Mouse (Mus musculus) spleen, adult 12 weeks (tissue): Measurements from ENCODE around the gene Cdc25b.
A peak's percentile ranks its signal among the peaks of the same experiment; 100 is the strongest.

Experiments used
- DNase-seq: peaks from one replicate; pipeline ENCODE4 v3.0.0; 2022; ENCODE audit warnings: low spot score

Gene Cdc25b

DNA sequence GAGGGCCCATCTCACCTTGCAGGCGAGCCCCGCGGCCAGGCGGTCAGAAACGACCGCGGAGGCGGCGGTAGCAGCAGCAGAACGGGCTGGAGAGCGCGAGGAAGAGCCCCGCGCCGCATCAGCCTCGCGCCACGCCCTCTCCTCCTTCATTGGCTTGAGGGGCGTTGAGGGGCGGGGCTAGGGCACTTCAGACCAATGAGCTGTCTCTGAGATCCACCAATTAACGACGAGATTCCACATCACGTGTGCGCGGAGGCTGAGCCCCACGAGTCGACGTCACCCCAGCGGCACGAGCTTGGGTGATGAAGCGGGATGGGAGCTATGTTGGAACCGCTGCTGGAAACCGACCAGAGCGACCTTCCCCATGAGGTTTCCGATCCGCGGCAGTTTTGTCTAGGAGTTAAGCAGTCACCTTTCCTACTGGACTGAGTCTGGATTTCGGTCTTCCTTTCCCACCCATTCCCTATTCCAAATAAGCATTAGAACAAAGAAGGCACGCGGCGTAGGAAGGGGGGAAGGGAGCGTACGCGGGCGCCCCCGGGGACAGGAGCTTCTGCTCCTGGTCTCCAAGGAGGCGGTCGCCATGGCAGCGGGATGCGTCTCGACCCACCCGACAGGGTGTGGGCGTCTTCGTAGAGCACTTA, 26.7 kb upstream of the Cdc25b start, which contains the start of gene 1700037H04Rik:
1700037H04Rik (minus strand) TSS at position 144 of the 644 bp plus-strand sequence.
- peak; percentile 92 for DNase-seq

DNA sequence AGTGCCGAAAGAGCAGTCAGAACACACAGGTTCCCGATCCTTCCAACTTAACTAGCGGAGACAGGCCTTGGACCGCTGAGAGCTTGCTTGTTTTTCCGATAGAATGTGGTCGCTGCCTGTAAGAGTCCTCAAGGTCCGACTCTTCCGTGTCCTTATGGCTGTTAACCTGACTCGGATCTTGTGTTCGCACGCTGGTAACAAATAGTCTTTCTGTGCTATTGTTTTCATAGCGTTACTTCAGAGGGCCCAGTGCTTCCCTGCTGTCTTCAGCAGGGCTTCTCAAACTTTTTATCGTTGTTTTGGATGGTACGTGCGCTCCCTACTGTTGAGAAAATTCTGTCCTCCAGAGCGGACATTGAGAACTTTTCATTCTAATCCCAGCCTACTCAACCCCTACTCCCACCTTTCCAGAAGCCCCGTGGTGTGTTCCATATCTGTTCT, 26.1 kb upstream of the Cdc25b start:
- no peak for DNase-seq

DNA sequence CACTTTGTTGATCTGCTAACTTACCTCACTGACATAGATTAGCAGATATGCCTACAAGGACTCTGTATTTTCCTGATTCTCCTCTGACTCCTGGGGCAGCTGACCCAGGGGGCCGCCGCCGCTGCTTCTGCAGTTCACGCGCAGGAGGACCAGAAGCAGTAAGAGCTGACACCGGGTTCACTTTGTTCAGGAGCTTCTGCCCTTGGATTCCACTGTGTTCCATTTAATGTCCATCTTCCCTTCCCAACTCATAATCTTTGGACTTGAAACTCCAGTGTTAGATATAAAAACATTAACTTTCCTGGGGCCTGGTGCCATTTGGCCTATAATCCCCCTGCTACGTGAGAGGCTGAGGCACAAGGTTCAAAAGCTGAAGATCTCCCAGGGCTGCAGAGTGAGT, 22.8 kb upstream of the Cdc25b start:
- no peak for DNase-seq

DNA sequence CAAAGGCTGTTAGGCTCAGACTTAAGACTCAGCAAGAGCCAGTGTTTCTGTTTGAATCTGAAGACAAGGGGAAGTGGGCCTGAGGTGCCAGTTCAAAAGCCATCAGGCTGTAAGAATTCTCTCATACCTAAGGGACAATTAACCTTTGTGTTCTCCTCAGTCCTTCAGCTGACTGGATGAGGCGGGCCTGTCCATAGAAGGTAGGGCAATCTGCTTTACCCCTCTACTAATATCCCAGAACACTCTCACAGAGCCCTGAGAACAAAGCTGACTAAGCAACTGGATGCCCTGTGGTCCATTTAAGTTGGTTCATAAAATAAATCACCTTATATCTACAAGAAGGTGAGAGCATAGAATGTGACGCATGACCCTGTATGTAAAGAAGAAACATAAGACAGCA, 20.6 kb upstream of the Cdc25b start:
- no peak for DNase-seq

DNA sequence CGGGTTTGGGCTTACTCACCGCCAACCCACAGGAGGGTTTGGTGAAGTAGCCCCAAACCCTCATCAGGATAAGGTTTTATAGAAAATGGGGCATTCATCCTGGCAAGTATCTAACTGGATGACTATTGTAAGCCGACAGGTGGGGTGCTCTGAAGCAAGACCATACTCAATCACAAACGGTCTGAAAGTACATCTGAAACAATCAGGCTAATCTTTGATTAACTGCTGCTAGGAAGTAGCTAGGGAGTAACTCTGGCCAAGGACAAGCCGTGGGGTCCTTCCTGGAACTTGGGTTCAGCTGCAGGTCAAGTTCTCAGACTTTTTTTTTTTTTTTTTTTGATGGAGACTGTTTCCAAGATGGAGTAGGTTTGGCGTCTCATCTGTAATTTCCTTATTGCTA, 18.8 kb upstream of the Cdc25b start:
- no peak for DNase-seq

DNA sequence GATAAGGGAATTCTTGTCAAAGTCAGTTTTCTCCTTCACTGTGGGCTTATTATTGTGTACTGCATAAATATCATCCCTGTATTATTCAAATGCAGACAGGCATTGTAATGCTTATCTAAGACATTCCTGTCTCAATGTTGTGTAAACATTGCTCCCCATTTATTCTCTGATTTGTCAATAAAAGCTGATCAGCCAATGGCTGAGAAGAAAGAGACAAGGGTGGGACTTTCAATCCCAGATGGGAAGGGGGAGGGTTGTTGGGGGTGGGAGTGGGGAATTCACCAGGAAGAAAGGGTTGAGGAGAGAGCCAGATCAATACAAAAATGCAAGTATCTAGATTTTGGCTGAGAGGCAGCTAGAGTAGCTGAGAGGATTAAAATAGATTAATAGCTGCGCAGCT, 17.8 kb upstream of the Cdc25b start:
- DNase-seq = no peak

DNA sequence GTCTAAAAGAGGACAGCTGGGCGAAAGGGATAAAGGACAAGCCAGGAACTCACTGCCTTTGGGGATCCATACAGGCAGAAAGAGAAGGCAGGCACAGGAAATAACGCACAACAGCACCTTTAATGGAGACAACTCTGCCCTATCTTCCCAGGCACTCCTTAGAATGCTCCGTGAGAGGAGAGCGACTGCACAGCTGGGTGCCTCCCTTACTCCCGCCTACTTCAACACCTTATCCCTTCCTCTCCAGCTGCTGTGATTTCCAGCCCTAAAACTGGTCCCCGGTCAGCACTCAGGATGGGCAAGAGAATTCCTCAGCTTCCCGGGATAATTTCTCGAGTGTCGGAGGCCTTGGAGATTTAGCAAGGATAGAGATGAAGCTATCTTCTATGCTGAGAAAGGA, 15.8 kb upstream of the Cdc25b start:
- DNase-seq = no peak

DNA sequence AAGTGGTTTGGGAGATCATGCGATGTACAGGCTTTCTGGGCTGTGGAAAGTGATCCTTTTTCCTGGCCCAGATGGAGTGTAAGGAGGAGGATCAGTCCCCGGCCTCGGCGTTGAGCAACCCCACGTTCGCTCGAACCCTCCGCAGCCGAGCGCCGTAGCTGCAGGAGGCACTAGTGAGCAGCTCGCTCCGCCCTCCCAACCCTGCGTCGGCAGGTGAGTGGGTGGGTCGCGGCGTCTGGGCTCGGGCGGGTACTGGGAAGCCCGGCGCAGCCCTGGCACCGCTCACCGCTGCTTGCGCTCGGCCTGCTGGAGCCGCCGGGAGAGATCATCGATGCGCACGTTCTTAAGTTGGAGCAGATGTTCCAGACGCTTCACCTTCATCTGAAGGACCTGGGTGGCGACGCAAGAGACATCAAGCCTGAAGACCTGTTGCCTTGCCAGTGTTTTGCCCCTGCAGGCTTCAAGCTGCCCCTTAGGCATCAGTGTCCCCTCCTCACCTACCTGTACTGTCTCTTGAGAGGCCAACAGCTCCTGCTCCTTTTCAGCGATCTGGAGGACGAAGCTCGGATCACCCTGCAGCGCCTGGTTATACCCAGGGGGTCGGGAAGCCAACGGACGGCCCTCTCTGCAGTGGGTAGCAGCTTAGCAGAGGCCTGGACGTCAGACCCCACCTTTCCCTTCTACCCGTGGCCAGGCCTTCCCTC, 15.2 kb upstream of the Cdc25b start:
- no peak for DNase-seq

DNA sequence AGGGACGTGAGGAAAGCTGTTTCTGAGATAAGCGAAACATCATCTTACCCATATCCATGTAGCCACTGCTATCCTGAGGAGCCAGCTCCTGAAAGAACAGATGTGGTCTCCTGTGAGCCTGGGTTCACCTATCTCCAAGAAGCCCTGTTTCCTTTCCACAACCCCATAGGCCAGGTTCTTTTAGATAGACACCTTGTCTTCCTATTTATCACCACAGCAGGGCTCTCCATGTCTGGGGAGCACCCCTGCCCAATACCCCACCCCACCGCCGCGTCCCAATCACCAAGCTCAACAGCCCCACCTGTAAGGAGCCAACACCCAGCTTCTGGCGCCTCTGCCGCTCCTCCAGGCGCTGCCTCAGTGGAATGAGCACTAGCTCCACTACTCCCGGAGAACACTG, 14.4 kb upstream of the Cdc25b start:
- no peak for DNase-seq

DNA sequence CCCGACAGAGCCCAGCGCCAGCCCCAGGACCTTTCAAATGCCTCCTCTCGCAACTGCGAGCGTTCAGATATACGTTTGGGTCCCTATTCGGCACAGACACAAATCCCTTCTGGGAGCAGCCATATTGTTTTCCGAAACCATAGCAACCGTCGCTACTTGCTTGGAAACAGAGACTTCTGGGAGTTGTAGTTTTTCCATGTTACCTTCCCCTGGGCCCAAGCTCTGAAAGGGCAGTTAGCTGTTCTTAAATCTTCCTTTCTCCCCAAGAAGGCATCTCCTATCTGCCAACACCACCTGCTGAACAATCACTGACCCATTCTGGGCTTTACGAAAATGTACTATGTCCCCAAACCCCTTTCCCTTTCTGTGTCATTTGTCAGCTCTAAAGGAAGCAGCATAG, 12.0 kb upstream of the Cdc25b start:
- peak; percentile 40 for DNase-seq

DNA sequence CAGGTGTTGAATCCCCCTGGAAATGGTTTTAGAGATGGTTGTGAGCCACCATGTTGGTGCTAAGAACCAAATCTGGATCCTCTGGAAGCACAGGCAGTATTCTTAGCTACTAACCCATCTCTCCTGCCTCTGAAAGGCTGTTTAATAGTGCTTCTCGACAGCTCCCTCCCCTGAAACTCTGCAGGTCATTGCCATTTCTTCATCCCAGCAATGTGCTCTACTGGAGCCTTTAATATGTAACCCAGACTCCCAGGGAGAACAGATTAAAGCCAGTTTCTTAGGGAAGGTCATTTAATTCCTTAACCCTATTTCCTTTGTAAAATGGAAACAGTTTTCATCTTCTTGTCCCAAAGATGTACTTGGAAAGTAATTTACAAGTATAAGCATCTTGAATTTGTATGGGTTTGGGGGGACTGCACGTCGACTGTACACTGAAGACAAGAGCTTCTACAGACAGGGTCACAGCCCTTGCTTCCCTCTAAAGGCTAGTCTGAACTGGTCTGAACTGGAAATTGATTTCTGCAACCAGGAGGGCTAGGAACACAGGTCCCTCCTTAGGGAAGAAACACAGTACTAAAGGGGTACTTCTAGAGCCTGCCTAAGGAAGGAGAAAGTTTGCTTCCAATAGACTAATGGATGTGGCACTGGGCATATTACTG, 11.3 kb upstream of the Cdc25b start:
- no peak for DNase-seq

DNA sequence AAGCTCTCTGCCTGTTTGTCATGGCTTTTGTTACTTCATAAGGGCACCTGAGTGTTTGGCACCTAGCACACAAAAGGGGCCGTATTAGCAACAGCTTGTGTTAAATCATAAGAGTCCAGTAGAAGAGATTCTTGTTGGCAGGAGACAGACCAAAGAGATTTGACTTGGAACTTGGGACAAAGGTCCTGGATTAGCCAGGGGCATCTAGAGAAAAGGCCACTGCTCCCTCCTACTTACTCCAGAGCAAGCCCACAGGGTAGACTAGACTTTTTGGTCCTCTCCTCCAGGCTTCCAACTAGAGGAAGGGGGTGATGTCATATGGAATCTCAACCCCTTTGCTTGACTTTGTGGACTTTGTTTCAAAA, 10.8 kb upstream of the Cdc25b start:
- DNase-seq = no peak

DNA sequence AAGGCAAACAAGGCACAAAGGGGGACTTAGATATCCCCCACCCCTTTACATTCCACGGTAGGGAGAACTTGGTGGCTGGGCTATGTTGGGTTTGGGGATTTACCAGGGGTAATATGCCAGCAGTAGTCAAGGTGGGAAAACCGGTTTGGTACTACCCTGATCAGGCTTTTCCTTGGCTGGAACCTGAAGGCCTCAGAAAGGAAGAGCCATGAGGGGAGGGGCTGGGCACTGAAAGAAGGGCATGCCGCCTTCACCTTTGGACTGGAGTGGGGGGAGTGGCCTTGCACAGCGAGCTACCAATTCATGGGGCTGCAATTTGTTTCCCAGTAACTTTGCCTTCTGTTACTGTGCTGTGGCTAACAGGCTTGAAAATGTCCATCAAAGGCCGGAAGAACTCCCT, 10.3 kb upstream of the Cdc25b start:
- DNase-seq = no peak

DNA sequence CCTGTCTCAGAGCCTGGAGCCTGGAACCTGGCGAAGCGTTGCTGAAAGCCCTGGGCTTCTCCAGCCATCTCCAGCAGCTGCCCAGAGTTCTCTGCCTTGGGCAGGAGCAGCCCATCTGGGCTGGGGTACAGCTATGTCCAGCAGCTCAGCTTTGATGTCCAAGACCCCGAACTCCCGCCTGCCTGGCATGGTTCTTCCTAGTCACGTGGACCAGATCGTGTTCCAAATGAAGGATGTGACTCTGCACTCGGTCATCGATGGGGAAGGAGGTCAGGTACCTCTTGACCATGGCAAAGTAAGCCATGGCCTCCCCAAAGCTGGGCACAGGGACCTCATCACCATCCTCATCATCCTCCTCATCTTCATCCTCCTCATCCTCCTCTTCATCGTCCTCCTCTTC, 8.8 kb upstream of the Cdc25b start:
- no peak for DNase-seq

DNA sequence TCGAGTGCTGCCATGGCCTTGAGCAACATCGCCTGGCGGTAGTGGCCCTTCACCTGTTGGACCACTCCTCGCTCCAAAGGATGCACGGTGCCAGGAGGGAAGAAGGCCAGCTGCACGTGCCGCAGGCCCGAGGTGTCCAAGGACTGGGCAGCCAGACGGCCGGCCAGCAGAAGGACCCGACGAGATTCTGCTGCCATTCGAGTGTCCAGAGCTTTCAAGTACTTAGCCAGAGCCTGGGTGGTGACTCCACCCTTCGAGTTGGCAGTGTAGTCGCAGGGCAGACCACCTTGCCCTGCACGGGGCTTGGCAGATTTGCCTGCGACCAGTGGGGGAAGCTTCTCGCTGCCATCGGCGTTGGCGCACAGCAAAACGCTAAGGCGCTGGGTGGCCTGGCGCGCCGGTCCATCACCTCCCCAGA, 7.9 kb upstream of the Cdc25b start:
- no peak for DNase-seq

DNA sequence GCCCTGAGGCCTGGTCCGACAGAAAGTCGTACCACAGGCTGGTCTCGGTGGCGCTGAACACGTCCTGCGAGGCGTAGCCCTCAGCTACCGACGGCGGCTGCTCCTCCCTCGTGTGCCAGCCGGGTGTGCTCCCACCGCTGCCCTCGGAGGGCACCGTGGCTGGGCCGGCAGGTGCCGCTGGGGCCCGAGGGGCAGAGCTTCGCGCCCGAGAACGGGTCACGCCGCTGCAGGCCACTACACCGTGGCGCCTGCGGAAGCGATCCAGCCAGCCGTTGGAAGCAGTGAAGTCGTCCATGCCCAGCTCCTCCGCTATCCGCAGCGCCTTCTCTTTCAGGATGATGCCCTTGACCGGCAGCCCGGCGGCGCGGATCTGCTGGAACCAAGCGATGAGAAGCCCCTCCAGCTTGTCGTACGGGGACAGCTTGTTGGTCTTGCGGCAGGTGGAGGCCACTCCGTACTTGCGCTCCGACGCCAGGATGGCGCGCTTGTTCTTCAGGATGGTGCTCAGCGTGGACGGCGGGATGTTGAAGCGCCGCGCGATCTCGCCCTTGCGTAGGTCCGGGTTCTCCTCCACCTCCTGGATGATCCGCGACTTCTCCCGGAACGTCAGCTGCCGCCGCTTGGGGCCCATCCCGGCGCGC, 7.4 kb upstream of the Cdc25b start:
- DNase-seq = peak; percentile 40

DNA sequence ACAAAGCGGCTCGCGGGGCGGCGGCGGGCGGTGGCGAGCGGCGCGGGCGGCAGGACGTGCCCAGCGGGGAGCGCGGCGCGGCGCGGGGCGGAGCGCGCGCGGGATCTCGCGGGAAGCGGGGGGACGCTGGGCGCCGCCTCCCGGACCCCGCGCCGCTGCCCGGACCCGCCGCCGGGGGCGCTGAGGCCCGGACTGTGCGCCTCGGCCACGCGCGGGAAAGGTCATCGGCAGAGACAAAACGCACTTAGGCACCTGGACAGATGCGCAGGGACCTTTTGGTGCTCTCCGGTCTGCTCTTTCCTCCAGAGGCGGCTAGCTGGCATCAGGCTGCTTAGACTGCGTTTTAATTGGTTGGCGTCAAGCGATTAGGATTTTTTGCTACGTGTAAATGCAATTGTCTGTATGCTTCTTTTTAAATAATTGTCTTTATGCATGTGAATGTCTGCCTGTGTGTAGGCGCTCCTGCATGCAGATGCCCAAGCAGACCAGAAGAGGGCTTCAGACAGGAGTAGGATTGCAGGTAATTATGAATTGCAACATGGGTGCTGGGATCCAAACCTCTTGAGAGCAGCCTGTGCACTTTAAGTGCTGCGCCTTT, 6.7 kb upstream of the Cdc25b start, which contains the start of gene Cenpb:
Cenpb (minus strand) TSS at position 78 of the 598 bp plus-strand sequence.
- DNase-seq = peak; percentile 73

DNA sequence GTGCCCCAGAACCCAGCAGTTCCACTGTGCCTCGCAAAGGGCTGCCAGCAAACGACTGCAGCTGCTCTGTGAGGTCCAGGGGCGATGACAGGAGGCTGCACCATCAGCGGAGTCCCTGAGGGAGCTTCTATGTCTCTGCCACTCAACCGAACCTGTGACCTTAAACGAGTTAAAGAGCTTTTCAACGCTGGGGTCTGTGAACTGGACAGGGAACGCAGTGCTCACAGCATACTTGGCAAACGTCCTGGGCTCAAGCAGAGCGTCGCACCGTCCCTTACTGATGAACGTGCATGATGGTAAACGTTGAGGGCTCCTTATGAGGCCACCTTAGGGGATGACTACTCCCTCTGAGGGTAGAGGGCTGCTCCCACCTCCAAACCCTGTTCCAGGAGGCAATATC, 406 bp upstream of the Cdc25b start:
- no peak for DNase-seq

DNA sequence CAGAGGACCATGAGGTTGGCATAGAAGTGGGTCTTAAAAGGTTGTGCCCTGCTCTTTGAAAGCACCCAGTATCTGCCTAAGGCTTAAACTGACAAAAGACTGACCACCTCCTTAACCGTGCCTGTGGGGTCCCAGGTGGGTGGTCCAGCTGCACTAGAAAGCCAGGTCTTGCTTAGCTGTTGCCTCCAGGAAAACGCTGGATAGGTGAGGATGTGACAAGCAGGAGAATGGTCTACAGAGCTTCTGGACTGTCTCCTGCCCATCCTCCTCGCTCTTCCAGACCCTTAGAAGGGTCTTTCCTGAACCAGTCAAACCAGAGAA, 813 bp downstream of the Cdc25b start:
- no peak for DNase-seq

DNA sequence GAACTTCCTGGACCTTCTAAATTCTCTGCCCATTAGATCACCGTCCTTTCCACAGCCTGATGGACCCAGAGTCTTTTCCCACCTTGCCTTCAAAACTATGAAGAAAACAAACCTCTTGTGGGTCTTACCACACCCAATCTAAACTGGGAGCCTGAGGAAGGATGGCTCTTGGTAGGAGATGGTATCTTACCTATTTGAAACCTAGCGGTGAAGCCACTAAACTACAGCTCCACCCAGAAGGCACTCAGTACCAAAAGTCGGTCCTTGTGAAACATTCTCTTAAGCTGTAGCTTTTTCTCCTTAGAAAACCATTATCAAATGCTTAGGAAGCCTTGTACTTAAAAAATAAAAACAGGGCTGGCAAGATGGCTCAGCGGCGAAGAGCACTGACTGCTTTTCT, 1.6 kb downstream of the Cdc25b start:
- no peak for DNase-seq

DNA sequence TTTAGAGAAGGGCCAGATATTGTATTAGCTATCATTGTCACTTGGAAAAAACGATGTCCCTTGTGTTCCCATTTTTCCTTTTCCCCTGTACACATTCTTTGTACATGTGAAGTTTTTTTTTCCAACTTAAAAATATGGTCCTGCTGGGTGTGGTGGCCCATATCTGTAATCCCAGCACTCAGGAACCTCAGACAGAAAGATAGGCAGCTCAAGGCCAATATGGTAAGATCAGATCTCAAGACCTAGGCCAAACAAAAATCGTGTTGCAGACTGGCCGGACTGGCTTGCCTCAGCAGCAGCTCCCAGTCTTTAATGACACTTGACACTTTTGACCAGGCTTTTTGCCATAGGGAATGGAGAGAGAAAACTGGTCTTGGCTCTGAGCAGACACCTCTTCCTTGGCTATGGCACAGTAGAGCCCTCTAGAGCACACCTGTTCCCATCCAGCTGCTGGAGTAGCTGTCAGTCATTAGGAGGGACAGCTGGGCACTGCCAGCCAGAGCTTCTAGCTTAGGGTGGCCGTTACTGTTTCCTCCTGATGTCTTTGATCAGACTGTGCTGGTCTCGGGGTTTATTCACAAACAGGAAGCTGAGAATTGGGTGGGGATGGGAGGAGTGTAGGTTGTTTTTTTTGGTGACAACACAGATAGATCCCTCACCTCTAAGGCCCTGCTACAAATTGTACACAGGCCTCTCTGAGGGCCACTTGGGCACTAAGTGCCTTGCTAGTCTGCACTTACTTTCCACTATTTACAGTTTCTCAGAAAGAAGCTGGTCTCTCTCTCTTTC, 3.0 kb downstream of the Cdc25b start:
- DNase-seq = no peak
